Mouse (Mus musculus): ENCODE results near the gene Fignl2.

DNA sequence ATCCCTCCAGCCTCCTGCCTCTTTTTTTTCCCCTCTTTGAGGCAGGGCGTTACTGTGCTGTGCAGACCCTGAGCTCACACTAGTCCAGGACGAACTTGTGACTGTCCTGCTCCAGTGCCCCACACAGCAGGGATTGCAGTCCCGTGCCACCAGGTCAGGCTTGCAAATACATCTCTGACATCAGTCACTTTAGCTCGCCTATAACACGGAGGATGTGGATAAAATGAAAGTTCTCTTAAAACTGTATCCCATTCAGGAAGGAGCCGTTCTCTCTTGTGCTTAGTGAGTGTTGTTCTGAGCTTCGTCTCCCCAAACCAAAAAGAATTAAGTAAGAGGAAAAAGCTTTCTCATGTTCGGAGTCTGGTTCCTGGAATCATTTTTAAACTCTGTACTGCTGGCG is 8.1 kb upstream of the Fignl2 start:
- TF ChIP-seq CTCF (IDR thresholded peaks at IDR 0.05; ENCODE audit: low read depth, low read length): no peak
- TF ChIP-seq GATA1 (IDR thresholded peaks at IDR 0.05; ENCODE audit: borderline replicate concordance, low read length): no peak

Measured in G1E (cell line).